Mouse (Mus musculus): ENCODE data around the gene Cerkl.

The Cerkl gene

GRCm38 (mm10) chr2:79443401-79443800 is 13.2 kb downstream of the Cerkl start:
- peak; percentile 78 to 82 for DNase-seq

GRCm38 (mm10) chr2:79442906-79443305 is 13.7 kb downstream of the Cerkl start:
- peak; percentile 86 to 93 for DNase-seq

DNA sequence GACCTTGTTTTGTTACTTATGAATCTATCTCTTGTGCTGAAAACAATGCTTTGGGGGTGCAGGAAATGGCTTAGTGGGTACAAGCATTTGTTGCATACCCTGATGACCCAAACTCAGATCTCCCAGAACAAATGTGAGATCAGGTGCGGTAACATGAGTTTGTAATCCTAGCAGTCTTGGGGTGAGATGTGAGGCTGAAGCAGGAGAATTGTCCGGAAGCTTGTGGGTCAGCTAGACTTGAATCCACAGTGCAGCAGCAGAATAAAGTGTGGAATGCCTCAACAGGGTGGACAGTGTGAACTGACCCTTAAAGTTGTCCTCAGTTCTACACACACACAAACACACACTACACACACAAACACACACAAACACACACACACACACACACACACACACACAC is 14.4 kb downstream of the Cerkl start:
- peak; percentile 17 to 44 for DNase-seq

DNA sequence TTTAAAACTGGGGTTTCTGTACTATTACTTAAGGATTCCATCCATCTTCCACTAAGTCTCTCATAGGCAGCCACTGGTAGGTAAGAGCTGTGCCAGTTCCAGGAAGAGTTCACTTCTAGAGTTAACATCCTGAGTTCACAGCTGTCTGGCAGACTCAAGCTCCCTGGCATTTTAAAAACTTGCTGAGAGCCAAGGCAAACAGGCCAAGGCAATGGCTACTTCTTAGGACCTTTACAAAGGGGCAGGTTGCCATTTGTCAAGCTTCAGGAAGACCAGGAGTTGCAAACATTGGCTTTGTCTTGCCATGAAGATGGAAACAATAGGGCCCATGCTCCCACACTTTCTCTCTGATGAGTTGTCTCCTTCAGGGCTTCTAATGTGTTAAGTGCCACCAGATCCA is 26.5 kb downstream of the Cerkl start:
- DNase-seq, result no peak

GRCm38 (mm10) chr2:79429650-79430049 is 26.9 kb downstream of the Cerkl start:
- no peak for DNase-seq

GRCm38 (mm10) chr2:79429108-79429507 is 27.5 kb downstream of the Cerkl start:
- no peak for DNase-seq

GRCm38 (mm10) chr2:79428569-79429104 is 27.9 kb downstream of the Cerkl start:
- DNase-seq, result peak; percentile 59 to 60

DNA sequence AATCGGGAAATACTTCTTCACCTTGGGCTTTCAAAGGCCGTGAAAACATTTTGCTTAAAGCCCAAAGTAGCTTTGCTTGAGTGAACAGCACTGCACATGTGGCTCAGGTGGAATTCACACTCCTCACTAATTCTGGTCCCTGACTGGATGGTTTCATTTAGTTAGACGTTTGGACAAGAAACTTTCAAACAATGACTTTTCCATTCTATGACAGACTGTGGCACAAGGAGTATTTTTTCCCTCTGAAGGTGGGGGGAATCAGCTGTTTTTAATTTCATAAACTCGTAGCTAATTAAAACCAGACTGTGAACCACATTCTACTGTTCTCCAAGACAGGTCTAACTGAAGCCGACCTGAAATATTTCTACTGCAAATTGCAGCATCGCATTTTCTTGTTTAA is 28.6 kb downstream of the Cerkl start:
- DNase-seq, result no peak

GRCm38 (mm10) chr2:79421696-79422095 is 34.9 kb downstream of the Cerkl start:
- DNase-seq, result no peak

DNA sequence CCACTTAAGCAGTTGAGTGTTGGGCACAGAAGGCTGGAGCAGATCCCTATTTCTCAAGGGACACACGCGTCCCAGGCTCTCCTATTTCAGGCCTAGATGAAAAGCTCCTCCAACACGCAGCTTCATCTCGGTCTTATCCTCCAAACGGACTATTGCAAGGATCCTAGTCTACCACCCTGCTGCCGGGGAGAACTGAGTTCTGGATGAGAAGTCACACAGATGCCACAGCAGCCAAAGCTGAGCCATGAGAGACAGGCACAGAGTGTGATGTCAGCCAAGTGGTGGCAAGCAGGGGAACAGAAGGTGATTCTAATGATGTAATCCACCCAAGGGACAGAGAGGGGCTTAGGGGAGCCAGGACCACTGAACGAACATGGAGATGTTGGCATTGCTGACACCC is 42.1 kb downstream of the Cerkl start:
- DNase-seq, result peak; percentile 73 to 77

DNA sequence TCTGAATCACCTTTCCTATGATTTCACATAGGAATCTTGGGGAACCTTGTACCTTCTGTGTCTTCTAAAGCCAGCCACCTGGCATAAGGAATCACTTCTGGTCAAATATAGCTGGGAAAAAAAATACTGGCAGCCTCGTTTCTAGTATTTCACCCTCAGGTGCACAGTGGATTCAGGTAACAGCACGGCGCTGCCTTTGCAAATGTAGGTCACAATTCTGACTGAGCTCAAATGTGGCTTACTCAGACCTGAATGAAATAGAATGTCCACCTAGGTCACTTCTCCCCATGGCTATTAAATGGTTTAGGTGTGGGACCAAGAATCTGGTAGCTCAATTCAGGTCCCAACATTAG is 45.7 kb downstream of the Cerkl start:
- DNase-seq, result peak; percentile 68 to 79

GRCm38 (mm10) chr2:79410247-79410902 is 46.2 kb downstream of the Cerkl start:
- DNase-seq, result peak; percentile 33 to 46

GRCm38 (mm10) chr2:79405661-79406405 is 50.8 kb downstream of the Cerkl start:
- DNase-seq, result peak; percentile 82 to 92

DNA sequence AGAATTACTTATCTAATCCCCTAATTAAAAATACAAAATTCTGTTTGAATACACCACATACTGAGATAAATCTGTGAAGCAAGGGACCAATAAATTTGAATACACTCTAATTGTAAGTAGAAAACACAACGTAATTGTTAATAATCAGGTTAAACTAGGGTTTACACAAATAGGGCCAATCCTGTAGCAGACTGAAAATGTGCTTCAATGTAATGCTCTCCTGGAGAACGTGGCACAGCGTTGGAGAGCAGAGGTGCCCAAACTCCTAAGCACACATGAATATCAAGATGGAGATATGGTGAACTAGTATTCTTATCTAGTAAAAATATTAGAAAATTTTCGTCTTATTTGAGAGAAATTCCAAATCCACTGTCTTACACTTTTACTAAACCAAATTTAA is 56.5 kb downstream of the Cerkl start:
- DNase-seq, result no peak

- DNase-seq, result peak; percentile 62 to 71
Measured at GRCm38 (mm10) chr2:79399234-79400000, 57.2 kb downstream of the Cerkl start.

- DNase-seq, result no peak
Measured at GRCm38 (mm10) chr2:79398831-79399230, 57.8 kb downstream of the Cerkl start.

DNA sequence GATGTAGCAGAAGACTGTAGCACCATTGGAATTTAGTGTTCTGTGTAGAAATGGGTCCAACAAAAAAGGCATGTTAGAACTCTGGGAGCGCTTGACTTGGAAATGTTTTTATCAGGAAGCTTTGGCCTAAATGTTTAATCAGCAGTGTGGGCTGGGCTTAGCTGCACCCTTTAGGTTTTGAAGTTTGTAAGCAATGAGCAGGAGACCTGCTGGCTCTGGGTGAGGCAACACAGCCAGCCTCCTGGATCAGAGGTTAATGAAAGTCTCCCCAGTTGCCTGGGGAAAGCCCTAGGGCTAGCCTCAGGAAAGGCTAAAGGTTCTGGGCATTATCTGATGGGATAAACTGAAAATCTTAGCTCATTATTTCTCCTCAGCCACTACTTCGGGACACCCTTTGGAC is 58.2 kb downstream of the Cerkl start:
- no peak for DNase-seq

- no peak for DNase-seq
Measured at GRCm38 (mm10) chr2:79397107-79397506, 59.5 kb downstream of the Cerkl start.

DNA sequence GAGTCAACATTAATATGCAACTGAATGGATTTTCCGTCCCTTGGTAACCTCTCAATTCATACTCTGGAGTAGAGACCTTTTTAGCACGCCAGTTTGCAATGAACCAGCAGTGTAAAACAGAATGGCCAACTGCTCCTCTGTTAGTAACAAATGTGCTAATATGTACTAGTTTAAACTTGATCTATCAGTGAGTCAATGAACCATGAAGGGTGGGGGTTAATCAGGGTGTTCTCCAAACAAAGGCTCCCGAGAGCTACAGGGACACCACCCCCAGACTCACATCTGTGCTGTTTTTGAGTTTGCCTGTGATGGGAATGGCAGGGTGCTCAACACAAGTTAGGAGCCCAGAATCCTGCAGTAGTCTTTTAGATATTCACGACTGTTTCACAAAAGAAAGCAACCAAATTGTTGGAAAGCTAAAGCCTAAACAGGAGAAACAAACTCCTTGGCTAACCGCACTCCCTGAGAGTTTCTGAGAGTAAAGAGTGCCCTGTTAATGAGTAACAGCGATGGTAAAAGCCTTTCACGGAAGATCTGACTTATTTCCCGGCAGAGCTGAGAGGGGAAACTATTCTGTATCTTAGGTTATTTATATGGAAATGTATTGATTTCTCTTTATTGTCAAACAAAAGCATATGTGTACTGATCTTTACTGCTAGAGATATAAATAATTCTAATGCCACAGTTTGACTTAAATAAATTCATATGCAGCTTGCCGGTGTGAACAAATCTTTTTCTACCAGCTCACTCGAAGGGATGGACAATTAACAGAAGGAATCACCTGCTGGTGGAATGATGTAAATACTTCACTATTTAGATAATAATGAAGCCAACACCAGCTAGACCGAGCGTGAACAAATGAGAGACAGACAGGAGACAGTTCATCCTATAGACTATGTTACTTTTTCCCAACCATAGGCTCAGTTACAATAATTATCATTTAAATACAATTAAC is 77.2 kb downstream of the Cerkl start:
- peak in 1 of 2 experiments; percentile 36 for DNase-seq

GRCm38 (mm10) chr2:79378346-79379086 is 78.1 kb downstream of the Cerkl start:
- peak in 1 of 2 experiments; percentile 72 for DNase-seq

DNA sequence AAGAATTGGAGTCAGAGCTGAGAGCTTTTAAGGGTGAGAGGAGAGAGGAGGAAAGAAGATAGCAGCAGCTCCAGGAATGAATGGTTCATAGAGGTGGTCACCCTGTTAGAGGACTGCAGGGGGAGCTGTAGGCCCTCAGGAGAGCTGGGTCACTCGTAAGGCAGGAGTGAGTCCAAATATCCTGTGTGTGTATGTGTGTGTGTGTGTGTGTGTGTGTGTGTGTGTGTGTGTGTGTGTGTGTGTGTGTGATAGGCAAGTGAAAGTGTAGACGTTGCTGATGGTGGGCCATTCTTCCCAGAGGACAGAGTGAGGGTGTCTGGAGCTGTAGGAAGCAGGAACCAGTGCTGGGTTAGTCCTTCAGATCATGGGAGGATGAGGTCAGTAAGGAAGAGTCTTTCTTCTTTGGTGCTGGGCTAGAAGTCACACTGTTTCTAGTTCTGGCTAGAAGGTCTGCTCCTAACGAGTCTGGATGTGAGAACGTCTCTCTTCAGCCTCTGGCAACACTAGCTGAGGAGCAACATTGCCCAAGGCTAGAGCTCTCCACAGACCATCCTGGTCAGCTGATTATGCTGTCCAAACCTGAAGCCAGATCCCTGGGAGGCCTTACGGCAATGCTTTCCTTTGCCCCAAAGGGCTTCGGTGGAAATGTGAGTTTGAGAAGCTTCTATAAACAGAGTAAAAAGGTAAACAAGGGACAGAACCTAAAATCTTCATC is 83.9 kb downstream of the Cerkl start:
- peak; percentile 89 to 91 for DNase-seq

Measured in cerebellum, postnatal 14 days (tissue).